Mouse (Mus musculus): ENCODE measurements around the gene St3gal2.
"Not testable (repeated sequence)": the region's sequence is repeated elsewhere in the genome, so short reads cannot be mapped to it uniquely, and the experiment has no call there.

The St3gal2 gene

GRCm38 (mm10) chr8:110944276-110944876, 24.7 kb downstream of the St3gal2 start:
- DNase-seq (ENCODE audit: low read depth, low spot score): no peak

DNA sequence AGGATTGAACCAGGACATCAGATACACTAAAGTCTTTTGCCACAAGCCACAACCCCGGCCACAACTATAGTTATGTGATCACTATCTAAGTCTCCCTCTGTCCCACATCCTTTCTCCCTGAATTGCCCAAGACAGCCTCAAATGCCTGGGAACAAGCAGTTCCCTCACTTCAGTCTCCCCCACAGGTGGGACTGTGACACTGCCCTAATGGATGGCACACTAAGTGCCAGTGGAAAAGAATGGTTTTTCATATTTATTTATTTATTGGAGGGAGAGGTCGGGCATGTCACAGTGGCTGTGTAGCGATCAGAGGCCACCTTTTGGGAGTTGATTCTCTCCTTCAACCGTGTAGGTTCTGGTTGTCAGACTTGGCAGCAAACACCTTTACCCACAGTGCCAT, 26.0 kb downstream of the St3gal2 start:
- DNase-seq (ENCODE audit: low read depth, low spot score): no peak

- peak; percentile 40 for DNase-seq (ENCODE audit: low read depth, low spot score)
Measured at GRCm38 (mm10) chr8:110950065-110950484, 30.4 kb downstream of the St3gal2 start.

DNA sequence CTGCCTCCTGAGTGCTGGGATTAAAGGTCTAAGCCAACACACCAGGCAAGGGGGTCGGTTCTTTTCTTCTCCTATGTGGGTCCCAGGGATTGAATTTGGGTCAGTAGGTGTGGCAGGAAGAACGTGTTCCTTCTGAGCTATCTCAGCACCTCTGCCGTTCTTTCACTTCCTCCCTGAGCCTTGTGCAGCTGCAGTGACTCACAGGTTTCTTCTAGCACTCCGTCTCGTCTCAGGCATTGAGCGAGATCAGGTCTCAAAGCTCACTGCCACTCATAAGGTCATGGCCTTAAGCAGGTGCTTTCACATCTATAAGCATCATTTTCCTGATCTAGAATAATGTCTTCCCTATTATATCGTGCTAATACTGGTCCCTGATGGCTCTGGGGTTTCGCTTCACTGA, 35.1 kb downstream of the St3gal2 start:
- peak; percentile 31 for DNase-seq (ENCODE audit: low read depth, low spot score)

- no peak for DNase-seq (ENCODE audit: low read depth, low spot score)
Measured at GRCm38 (mm10) chr8:110956619-110957450, 37.1 kb downstream of the St3gal2 start.

DNA sequence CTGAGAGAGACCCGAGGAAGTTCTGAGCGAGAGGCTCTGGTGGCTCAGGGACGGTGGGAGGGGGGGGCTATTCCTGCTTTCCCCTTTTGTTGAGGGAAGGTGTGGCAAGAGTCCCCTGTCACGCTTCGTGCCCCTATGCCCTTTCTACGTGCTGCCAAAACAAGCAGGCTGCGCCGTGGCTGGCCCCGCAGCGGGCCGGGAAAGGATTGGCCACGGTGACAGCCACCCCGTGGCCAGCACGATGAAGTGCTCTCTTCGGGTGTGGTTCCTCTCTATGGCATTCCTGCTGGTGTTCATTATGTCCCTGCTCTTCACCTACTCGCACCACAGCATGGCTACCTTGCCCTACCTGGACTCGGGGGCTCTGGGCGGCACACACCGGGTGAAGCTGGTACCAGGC, 37.7 kb downstream of the St3gal2 start:
- no peak for DNase-seq (ENCODE audit: low read depth, low spot score)

GRCm38 (mm10) chr8:110958135-110958534, 38.4 kb downstream of the St3gal2 start:
- DNase-seq (ENCODE audit: low read depth, low spot score): no peak

DNA sequence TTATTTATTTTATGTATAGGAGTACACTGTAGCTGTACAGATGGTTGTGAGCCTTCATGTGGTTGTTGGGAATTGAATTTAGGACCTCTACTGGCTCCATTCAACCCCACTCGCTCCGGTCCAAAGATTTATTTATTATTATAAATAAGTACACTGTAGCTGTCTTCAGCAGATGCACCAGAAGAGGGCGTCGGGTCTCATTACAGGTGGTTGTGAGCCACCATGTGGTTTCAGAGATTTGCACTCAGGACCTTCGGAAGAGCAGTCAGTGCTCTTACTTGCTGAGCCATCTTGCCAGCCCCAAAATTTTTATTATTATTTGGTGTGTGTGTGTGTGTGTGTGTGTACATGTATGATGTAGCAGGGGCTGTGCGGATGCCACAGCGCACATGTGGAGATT, 38.8 kb downstream of the St3gal2 start:
- DNase-seq (ENCODE audit: low read depth, low spot score): not testable (repeated sequence)

- DNase-seq (ENCODE audit: low read depth, low spot score): no peak
Measured at GRCm38 (mm10) chr8:110959071-110959780, 39.5 kb downstream of the St3gal2 start.

GRCm38 (mm10) chr8:110959906-110960305, 40.2 kb downstream of the St3gal2 start:
- DNase-seq (ENCODE audit: low read depth, low spot score): no peak

- no peak for DNase-seq (ENCODE audit: low read depth, low spot score)
Measured at GRCm38 (mm10) chr8:110963051-110963450, 43.3 kb downstream of the St3gal2 start.

DNA sequence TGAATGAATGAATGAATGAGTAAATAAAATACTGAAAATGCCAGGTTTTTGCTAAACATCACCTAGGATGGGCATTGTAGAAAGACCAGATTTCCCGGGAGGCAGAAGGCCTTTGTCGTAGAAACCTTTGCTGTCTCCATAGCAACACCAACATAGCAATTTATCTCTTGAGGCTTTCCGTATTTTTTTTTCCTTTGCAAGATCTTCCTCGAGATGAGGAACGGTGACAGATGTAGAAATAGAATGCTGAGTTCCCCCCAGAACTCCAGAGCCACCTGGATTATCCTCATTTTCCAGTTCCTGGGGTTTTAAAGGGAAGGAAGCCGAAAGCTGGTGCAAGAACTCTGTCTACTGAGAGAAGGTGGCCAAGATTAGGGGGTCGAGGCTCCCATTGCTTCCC, 44.9 kb downstream of the St3gal2 start:
- DNase-seq (ENCODE audit: low read depth, low spot score): no peak

- DNase-seq (ENCODE audit: low read depth, low spot score): no peak
Measured at GRCm38 (mm10) chr8:110965594-110965993, 45.9 kb downstream of the St3gal2 start.

GRCm38 (mm10) chr8:110966586-110966985, 46.9 kb downstream of the St3gal2 start:
- no peak for DNase-seq (ENCODE audit: low read depth, low spot score)

- DNase-seq (ENCODE audit: low read depth, low spot score): no peak
Measured at GRCm38 (mm10) chr8:110967326-110967725, 47.6 kb downstream of the St3gal2 start.

GRCm38 (mm10) chr8:110969910-110970770, 50.4 kb downstream of the St3gal2 start:
- DNase-seq (ENCODE audit: low read depth, low spot score): peak; percentile 93

DNA sequence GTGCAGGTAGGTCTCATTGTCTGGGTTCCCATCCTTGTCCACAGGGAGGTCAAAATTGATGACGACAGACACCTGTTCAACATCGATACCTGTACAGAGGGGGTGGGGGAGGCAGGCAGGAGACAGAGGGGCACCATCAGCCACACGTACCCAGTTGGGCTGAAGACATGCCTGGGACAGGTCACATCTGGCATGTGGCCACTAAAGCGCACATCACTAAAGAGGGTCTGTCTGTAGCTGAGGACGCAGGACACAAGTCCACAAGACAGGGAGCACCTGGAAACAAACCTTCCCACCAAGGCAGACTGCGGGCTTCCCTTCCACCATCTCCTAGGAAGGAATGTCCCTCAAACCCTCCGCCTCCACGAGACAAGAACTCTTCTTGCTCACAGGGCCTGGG, 56.8 kb downstream of the St3gal2 start:
- not testable (repeated sequence) for DNase-seq (ENCODE audit: low read depth, low spot score)

GRCm38 (mm10) chr8:110977987-110978386, 58.3 kb downstream of the St3gal2 start:
- not testable (repeated sequence) for DNase-seq (ENCODE audit: low read depth, low spot score)

DNA sequence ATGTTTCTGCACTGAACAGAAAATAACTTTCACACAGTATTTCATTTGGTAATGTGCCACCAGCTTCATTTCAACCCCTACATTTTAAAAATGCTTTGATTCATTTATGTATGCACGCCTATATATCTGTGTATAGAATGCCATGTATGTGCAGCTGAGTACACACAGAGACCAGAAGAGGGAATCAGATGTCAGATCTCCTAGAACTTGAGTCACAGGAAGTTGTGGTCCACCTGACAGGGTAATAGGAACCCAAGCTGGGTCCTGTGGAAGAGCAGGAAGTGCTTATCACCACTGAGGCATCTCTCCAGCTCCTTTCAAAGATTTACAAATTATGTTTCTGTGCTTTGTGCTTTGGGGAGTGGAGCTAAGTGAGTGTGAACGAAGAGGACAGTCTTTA, 61.6 kb downstream of the St3gal2 start:
- DNase-seq (ENCODE audit: low read depth, low spot score): peak; percentile 62

- peak; percentile 52 for DNase-seq (ENCODE audit: low read depth, low spot score)
Measured at GRCm38 (mm10) chr8:110987805-110988744, 68.4 kb downstream of the St3gal2 start.
